Mouse (Mus musculus): ENCODE results near the gene Pgc. TPM values are rescaled to one million over a fixed set of nuclear protein-coding genes. Genes with fewer than 3 reads are reported as not detected.

Gene Pgc
- polyA plus RNA-seq, 1 experiment from 2014 or later: not detected

DNA sequence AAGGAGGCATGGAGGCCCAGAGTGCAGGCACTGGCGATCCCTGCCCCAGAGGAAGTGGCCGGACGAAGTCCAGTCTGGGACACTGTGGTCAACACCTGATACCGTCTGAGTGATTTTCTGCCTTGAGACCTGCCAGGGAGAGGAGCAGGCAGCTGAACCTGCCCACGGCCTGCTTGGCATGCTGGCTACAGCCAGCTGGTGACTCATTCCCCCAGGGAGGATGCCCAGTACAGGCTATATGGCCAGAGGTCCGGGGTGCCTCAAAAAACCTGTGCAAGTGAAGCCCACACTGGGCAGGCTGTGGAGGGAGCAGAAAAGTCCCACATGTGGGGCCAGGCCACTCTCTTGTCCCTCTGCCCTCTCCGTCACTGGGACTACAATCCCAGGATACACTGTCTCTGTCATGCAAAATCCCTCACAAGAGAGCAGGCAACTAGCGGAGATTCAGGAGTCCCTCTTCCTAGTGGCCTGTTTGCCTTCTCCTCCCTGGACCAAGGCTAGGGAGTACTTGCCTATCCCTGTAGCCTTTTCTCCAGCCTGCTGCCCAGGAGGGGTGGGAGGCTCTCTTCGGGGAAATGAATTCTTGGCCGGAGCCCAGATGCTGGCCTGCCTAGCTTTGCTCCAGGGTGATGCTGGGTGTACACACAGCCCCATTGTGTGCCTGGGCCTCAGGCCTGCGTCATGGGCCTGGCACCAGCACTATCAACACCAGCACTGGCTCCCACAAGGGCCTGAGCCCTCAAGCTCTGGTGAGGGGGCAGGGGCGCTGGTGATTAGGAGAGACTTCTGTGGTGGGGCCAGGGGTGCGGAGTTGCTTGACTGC lies 36.1 kb downstream of the Pgc start:
- H3K4me2 ChIP-seq (replicated peaks; ENCODE audit: low read depth, low read length): no peak overlapping the region
- no peak overlapping the region for H3K4me3 ChIP-seq (ENCODE audit: low read depth, low read length)
- no peaks in the 10 kb centered on the region for H3K9me3 ChIP-seq (ENCODE audit: control insufficient read depth, low read length)
- H3K36me3 ChIP-seq (ENCODE audit: control insufficient read depth, insufficient read depth, low read length): no peaks in the 10 kb centered on the region
- DNase-seq (ENCODE audit: low spot score) (no peak), ATAC-seq (ENCODE audit: low FRiP score) (no peak)
- no peak overlapping the region for H3K9ac ChIP-seq (ENCODE audit: low read depth, low read length)
- no peaks in the 10 kb centered on the region for H3K27me3 ChIP-seq (ENCODE audit: control insufficient read depth, insufficient read depth, low read length)
- WGBS: 74% methylated on average over 13 of the region's 13 CpGs
- no peaks in the 10 kb centered on the region for H3K4me1 ChIP-seq (replicated peaks; ENCODE audit: control insufficient read depth, insufficient read depth, low read length)
- H3K27ac ChIP-seq (ENCODE audit: low read depth, low read length): no peak overlapping the region

DNA sequence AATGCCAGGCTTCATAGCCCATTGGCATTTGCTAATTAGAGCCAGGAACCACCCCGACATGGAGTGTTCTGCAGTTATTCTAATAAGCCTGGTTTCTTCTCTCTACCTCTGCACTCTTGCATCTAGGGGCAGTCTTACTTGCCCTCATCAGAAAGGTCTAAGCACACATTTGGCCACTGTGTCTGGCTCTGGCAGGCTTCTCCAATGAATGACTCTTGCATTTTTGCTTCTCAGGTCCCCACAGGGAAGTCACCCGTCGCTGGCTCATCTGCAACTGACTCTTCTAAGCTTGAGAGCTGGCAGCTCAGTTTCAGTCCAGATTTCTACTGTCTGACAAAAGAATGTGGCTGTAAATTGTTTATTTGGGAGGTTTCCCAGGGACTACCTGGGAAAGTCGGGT lies 39.3 kb downstream of the Pgc start:
- no peak overlapping the region for H3K4me2 ChIP-seq (replicated peaks; ENCODE audit: low read depth, low read length)
- no peak overlapping the region for H3K4me3 ChIP-seq (ENCODE audit: low read depth, low read length)
- no peaks in the 10 kb centered on the region for H3K27me3 ChIP-seq (ENCODE audit: control insufficient read depth, insufficient read depth, low read length)
- 78% methylated on average over 4 of the region's 4 CpGs for WGBS
- no peak for DNase-seq (ENCODE audit: low spot score)
- H3K36me3 ChIP-seq (ENCODE audit: control insufficient read depth, insufficient read depth, low read length): no peaks in the 10 kb centered on the region
- no peak for ATAC-seq (ENCODE audit: low FRiP score)
- H3K9me3 ChIP-seq (ENCODE audit: control insufficient read depth, low read length): no peaks in the 10 kb centered on the region
- H3K27ac ChIP-seq (ENCODE audit: low read depth, low read length): no peak overlapping the region
- no peak overlapping the region for H3K9ac ChIP-seq (ENCODE audit: low read depth, low read length)
- H3K4me1 ChIP-seq (replicated peaks; ENCODE audit: control insufficient read depth, insufficient read depth, low read length): no peaks in the 10 kb centered on the region

DNA sequence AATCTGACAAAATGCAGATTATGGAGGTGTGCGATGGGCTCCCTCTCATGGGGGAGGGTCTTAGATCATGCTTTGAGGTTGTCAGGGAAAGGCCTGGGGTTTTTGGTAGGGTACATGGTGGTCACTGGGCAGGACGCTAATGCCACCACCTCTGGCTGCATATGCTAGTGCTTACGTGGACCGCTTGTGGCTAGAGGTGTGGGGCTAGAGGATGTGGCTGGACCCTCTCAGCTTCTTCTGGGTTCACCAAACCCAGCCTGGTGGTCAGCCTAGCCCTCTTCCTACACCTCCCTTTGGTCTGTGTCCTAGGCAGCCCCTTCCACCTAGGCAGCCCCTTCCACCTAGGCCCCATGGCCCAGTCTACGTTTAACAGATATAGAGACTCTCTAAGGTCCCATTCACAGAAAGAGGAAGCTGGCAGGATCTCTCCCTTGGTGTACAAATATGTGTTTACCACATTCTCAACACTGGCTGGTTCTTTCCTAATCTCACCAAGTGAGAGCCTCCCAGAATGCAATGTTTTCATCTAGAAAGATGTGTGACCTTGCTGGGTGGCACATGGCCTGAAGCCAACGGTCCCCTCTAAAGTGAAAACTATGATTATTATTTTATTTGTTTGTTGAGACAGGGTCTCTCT lies 39.9 kb downstream of the Pgc start:
- Histone ChIP-seq H3K27me3 (ENCODE audit: control insufficient read depth, insufficient read depth, low read length) (no peaks in the 10 kb centered on the region), H3K4me3 (ENCODE audit: low read depth, low read length) (no peak overlapping the region), H3K9ac (ENCODE audit: low read depth, low read length) (no peak overlapping the region), H3K4me2 (replicated peaks; ENCODE audit: low read depth, low read length) (no peak overlapping the region), H3K4me1 (replicated peaks; ENCODE audit: control insufficient read depth, insufficient read depth, low read length) (no peaks in the 10 kb centered on the region), H3K36me3 (ENCODE audit: control insufficient read depth, insufficient read depth, low read length) (no peaks in the 10 kb centered on the region), H3K27ac (ENCODE audit: low read depth, low read length) (no peak overlapping the region), H3K9me3 (ENCODE audit: control insufficient read depth, low read length) (no peaks in the 10 kb centered on the region)
- no peak for ATAC-seq (ENCODE audit: low FRiP score)
- 90% methylated on average over 6 of the region's 6 CpGs for WGBS
- no peak for DNase-seq (ENCODE audit: low spot score)

DNA sequence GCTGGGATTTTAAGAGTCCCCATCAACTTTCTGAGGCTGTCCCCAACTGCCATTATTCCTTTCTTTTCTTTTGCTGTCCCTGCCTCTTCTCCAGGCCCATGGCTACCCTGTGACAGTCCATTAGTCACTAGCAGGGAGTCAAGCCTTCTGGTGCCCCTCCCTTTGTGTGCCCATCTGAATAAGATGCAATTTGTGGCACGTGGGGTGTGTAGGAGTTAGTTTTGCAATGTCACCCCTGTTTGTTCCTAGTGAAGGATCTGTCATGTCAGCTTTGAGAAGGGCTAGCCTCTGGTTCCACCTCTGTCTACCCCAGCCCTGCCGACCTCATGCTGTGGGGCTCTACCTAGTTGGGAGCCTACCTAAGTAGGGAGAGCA lies 40.4 kb downstream of the Pgc start:
- ATAC-seq (ENCODE audit: low FRiP score): no peak
- 61% methylated on average over 2 of the region's 2 CpGs for WGBS
- DNase-seq (ENCODE audit: low spot score): no peak
- H3K4me2 ChIP-seq (replicated peaks; ENCODE audit: low read depth, low read length): no peak overlapping the region
- H3K9ac ChIP-seq (ENCODE audit: low read depth, low read length): no peak overlapping the region
- H3K4me3 ChIP-seq (ENCODE audit: low read depth, low read length): no peak overlapping the region
- no peaks in the 10 kb centered on the region for H3K9me3 ChIP-seq (ENCODE audit: control insufficient read depth, low read length)
- H3K27me3 ChIP-seq (ENCODE audit: control insufficient read depth, insufficient read depth, low read length): no peaks in the 10 kb centered on the region
- no peaks in the 10 kb centered on the region for H3K4me1 ChIP-seq (replicated peaks; ENCODE audit: control insufficient read depth, insufficient read depth, low read length)
- H3K27ac ChIP-seq (ENCODE audit: low read depth, low read length): no peak overlapping the region
- no peaks in the 10 kb centered on the region for H3K36me3 ChIP-seq (ENCODE audit: control insufficient read depth, insufficient read depth, low read length)

DNA sequence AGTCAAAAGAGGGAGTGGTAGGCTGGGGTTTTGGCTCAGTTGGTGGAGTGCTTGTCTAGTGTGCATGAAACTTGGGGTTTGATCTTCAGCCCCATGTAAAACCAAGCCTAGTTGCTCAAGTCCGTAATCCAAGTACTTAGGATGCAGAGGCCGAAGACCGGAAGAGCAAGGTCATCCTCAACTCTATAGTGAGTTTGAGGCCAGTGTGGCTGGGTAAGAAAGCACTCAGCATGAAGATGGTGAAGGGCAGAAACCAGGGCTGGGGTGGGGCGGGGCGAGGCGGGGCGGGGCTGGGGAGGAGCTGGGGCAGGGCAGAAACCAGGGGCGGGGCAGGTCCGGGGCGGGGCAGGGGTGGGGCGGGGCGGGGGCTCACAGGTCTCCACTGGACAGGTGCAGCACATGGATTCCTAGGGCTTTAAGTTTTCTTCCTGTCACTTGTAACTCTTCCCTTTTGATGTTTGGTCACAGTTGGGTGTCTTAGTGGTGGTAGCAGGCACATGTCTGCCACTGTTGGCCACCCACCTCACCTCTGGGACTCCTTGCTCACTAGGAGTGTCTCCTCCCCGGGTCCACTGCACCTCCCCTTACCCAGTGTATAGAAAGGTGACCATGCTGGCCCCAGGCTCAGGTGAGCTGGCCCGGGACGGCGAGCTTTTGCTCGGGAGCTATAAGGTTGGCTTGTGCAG lies 41.0 kb downstream of the Pgc start:
- no peak overlapping the region for H3K4me3 ChIP-seq (ENCODE audit: low read depth, low read length)
- ATAC-seq (ENCODE audit: low FRiP score) (no peak), DNase-seq (ENCODE audit: low spot score) (no peak)
- WGBS: 78% methylated on average over 8 of the region's 17 CpGs
- no peaks in the 10 kb centered on the region for H3K4me1 ChIP-seq (replicated peaks; ENCODE audit: control insufficient read depth, insufficient read depth, low read length)
- no peak overlapping the region for H3K4me2 ChIP-seq (replicated peaks; ENCODE audit: low read depth, low read length)
- H3K9ac ChIP-seq (ENCODE audit: low read depth, low read length): no peak overlapping the region
- no peak overlapping the region for H3K27ac ChIP-seq (ENCODE audit: low read depth, low read length)
- H3K36me3 ChIP-seq (ENCODE audit: control insufficient read depth, insufficient read depth, low read length): no peaks in the 10 kb centered on the region
- no peaks in the 10 kb centered on the region; the same call in 1 of the 2 replicates for H3K9me3 ChIP-seq (ENCODE audit: control insufficient read depth, low read length)
- no peaks in the 10 kb centered on the region for H3K27me3 ChIP-seq (ENCODE audit: control insufficient read depth, insufficient read depth, low read length)

DNA sequence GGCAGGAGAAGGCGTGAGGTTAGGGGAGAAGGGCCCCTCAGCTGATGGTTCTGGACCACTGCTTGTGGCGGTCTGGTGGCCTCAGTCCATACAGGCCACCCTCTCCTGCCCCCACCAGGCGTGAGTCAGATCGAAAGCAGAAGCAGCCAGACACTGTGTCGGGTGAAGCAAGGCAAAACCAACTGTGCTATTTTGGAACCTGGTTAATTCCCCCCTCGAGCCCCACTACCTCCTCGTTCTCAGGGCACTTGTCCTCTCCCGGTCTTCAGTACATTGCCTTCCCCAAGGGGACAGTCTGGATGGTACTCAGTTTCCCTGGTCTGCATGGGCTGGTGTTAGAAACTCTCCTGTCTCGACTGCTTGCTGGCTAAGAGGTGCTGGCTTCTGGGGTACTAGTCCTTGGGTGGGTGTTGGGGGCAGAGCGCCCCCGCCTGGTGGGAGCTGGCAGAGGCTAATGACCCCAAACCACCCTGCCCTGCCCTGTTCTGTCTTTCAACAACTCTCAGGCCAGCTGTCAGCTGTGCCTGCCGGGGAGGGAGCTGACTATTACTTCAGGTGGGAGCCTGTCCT lies 42.1 kb downstream of the Pgc start:
- DNase-seq (ENCODE audit: low spot score) (no peak), ATAC-seq (ENCODE audit: low FRiP score) (no peak)
- WGBS: 55% methylated on average over 12 of the region's 12 CpGs
- Histone ChIP-seq H3K4me2 (replicated peaks; ENCODE audit: low read depth, low read length) (no peak overlapping the region), H3K9ac (ENCODE audit: low read depth, low read length) (no peak overlapping the region), H3K27me3 (ENCODE audit: control insufficient read depth, insufficient read depth, low read length) (no peaks in the 10 kb centered on the region), H3K9me3 (ENCODE audit: control insufficient read depth, low read length) (no peaks in the 10 kb centered on the region; the same call in 1 of the 2 replicates), H3K4me3 (ENCODE audit: low read depth, low read length) (no peak overlapping the region), H3K4me1 (replicated peaks; ENCODE audit: control insufficient read depth, insufficient read depth, low read length) (no peaks in the 10 kb centered on the region), H3K27ac (ENCODE audit: low read depth, low read length) (no peak overlapping the region), H3K36me3 (ENCODE audit: control insufficient read depth, insufficient read depth, low read length) (no peaks in the 10 kb centered on the region)

DNA sequence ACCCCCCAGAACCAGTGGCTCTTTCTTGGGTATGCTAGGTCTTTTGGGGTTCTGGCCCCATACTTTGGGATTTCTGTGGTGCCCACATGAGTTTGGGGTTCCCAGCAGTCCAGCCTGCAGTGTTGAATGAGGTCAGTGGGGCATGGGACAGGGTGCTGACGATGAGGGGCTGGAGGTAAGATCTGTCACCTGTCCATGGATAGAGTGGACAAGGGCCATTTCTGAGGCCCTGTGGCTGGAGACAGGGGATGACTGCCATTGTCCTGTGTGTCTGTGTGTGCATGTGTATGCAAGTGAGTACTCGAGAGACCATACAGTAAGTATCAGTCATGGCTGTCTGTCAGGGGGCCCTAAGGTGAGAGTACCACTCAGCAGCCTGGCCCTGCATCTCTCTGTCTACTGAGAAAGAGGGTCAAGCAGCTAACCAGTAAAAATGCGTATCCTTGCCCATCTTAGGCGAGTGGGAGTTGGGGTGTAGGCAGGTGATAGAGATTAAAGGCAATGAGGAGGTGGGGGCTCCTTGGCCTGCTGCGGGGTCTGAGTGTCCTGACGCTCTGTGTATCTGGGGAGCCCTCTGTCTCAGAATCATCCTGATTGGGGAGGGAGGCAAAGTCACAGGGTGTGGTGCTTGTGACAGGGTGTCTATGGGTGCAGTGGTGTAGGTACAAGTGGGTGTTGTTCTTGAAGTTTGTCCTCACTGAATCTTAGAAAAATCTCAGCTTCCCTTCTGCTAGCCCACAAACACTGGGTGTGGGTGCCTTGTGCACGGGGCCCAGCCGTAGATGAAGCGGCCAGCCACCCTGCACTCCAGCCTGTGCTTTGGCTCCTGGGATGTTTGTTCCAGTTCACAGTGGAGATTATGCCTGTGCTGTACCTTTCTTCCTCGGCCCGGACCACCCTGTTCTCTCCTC lies 43.0 kb downstream of the Pgc start:
- Histone ChIP-seq H3K9ac (ENCODE audit: low read depth, low read length) (no peak overlapping the region), H3K4me3 (ENCODE audit: low read depth, low read length) (no peak overlapping the region), H3K27me3 (ENCODE audit: control insufficient read depth, insufficient read depth, low read length) (no peaks in the 10 kb centered on the region), H3K4me2 (replicated peaks; ENCODE audit: low read depth, low read length) (no peak overlapping the region), H3K4me1 (replicated peaks; ENCODE audit: control insufficient read depth, insufficient read depth, low read length) (no peaks in the 10 kb centered on the region), H3K27ac (ENCODE audit: low read depth, low read length) (no peak overlapping the region), H3K36me3 (ENCODE audit: control insufficient read depth, insufficient read depth, low read length) (no peaks in the 10 kb centered on the region), H3K9me3 (ENCODE audit: control insufficient read depth, low read length) (no peaks in the 10 kb centered on the region; the same call in 1 of the 2 replicates)
- DNase-seq (ENCODE audit: low spot score) (no peak), ATAC-seq (ENCODE audit: low FRiP score) (no peak)
- 90% methylated on average over 11 of the region's 11 CpGs for WGBS

DNA sequence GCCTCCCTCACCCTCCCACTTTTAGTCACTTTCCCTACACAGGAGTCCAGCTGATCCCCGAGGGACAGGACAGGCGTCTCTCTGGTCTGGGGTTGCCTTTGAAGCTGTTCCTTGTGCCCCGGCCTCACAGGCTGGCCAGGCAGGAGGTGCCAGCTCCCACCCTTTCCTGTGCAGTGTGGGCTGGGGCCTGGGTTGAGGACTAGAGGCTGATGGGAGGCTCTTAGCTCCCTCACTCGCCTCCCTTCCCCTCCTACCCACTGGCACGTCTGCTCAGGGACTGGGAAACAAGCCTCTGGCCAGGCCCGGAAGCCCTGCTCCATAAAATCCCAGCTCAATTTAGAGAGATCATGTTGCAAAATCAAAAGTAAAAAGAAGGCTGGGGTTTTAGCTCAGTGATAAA lies 47.0 kb downstream of the Pgc start:
- no peaks in the 10 kb centered on the region; the same call in 1 of the 2 replicates for H3K9me3 ChIP-seq (ENCODE audit: control insufficient read depth, low read length)
- WGBS: 59% methylated on average over 6 of the region's 6 CpGs
- no peak overlapping the region for H3K27ac ChIP-seq (ENCODE audit: low read depth, low read length)
- no peak overlapping the region for H3K9ac ChIP-seq (ENCODE audit: low read depth, low read length)
- ATAC-seq (ENCODE audit: low FRiP score) (no peak), DNase-seq (ENCODE audit: low spot score) (no peak)
- no peaks in the 10 kb centered on the region for H3K27me3 ChIP-seq (ENCODE audit: control insufficient read depth, insufficient read depth, low read length)
- H3K36me3 ChIP-seq (ENCODE audit: control insufficient read depth, insufficient read depth, low read length): no peaks in the 10 kb centered on the region
- H3K4me2 ChIP-seq (replicated peaks; ENCODE audit: low read depth, low read length): no peak overlapping the region
- H3K4me1 ChIP-seq (replicated peaks; ENCODE audit: control insufficient read depth, insufficient read depth, low read length): no peaks in the 10 kb centered on the region
- no peak overlapping the region for H3K4me3 ChIP-seq (ENCODE audit: low read depth, low read length)
